Mouse (Mus musculus): Measurements from ENCODE around the gene Mrpl46. TPM values are rescaled to one million over a fixed set of nuclear protein-coding genes. Genes with fewer than 3 reads are reported as not detected.

Mrpl46 gene
- 8.8 and 11.7 TPM in 2 replicates for polyA plus RNA-seq (2012; rRNA removed; ENCODE audit: low replicate concordance)

DNA sequence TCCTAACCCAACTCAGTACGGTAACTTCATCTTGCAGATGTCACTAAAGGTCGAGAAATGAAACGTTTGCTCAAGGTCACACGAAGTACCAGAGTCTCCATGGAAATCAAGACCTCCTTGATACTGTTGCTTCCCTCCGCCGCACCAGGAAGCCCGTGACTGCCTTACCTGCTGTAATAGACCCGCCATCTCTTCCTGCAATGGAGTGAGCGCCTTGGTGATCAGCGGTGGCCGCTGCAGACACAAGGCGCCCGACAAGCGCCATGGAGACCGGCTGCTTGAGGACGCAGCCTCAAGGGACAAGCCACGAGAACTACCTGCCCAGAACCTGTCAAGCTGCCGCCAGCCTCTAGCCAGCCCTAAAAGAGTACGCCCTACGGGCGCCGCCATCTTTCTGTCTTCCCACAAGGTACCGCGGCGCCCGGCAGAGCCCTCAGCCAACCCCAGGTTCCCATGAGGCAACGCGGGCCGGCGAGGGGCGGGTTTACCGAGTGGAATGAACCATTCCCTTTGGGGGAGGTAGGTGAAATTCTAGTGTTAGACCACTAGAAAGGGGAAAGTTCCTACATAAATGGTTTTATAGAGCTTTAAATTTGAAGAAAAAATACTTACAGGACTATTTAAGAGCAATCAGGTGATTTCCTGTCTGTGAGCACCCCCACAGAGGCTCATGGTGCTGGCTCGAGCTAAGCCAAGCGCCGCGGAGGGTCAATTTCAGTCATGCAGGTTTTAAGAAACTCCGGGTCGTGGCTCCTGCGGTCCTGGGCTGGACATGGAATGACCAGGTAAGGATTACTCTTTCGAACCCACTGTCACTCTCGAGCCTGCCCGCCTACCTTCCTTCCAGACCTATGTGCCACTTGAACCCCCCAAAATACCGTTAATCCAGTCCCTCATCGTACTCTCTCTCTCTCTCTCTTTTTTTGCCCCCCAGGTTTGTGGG, at the start of gene Mrpl46, which contains the start of gene Mrps11:
Gene Mrpl46, minus strand, starts transcription at position 893 of the 943 bp plus-strand sequence.
Gene Mrps11, plus strand, starts transcription at position 481 of the 943 bp plus-strand sequence.

DNA sequence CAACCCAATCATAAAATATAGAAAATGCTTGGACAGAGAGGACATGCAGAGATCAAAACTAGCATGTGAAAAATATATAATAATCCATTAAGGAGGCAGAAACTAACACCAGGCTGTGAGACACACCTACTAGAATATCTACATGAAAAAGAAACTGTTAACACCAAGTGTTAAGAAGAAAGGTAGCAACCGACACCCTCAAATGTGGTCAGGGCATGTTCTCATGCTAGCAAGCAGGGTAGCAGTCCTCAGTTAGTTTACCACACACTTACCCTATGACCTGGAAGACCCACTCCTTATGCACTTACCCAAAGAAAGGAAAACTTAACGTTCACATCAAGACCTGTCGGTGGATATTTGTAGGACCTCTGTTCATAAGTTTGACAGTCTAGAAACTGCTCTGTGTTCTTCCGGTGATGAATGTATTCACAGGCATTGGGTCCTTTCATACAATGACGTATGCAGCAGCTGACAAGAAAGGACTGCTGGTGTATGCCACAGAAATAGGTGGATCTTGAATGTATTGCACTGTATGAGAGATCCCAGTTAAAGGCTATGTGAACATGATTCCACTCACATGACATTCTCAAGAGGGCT, 45.6 kb downstream of the Mrpl46 start, which contains the start of gene Ntrk3:
Gene Ntrk3, minus strand, starts transcription at position 399 of the 597 bp plus-strand sequence.

Other genes with a start within 250 kb of the Mrpl46 start
- 31.9 and 50.6 TPM in 2 replicates for gene Ntrk3, start 45.5 kb downstream of the Mrpl46 start, polyA plus RNA-seq (2012; rRNA removed; ENCODE audit: low replicate concordance)
- 28.8 and 38.4 TPM in 2 replicates for gene Mrps11, start 412 bp downstream of the Mrpl46 start, polyA plus RNA-seq (2012; rRNA removed; ENCODE audit: low replicate concordance)
- gene Det1, start 63.7 kb upstream of the Mrpl46 start, polyA plus RNA-seq (2012; rRNA removed; ENCODE audit: low replicate concordance): 17.2 and 20.7 TPM in 2 replicates
- 19.1 and 21.7 TPM in 2 replicates for gene Aen, start 112.3 kb upstream of the Mrpl46 start, polyA plus RNA-seq (2012; rRNA removed; ENCODE audit: low replicate concordance)
- gene Isg20, start 129.9 kb upstream of the Mrpl46 start, polyA plus RNA-seq (2012; rRNA removed; ENCODE audit: low replicate concordance): 31.3 and 34.4 TPM in 2 replicates